Mouse (Mus musculus) hindbrain, embryonic 10.5 days (tissue): Measurements from ENCODE around the gene Gm45783. TPM values are rescaled to one million over a fixed set of nuclear protein-coding genes. Genes with fewer than 3 reads are reported as not detected.
"Not testable (repeated sequence)": the region's sequence is repeated elsewhere in the genome, so short reads cannot be mapped to it uniquely, and the experiment has no call there.

Source experiments
- DNase-seq: peaks from one replicate; pipeline ENCODE4 v3.0.0-alpha.2; 2017; ENCODE audit warnings: low spot score
- H3K27ac ChIP-seq: fragments of 300-500 bp; sonication (generic); 2 replicates; pipeline ENCODE4 v1.5.1; 2016; ENCODE audit warnings: mild to moderate bottlenecking, moderate library complexity
- H3K27me3 ChIP-seq: fragments of 300-500 bp; sonication (generic); 2 replicates; pipeline ENCODE4 v1.6.1; 2016; ENCODE audit warnings: mild to moderate bottlenecking; ENCODE audit not compliant: poor library complexity, insufficient read depth, severe bottlenecking
- H3K36me3 ChIP-seq: fragments of 300-500 bp; sonication (generic); 2 replicates; pipeline ENCODE4 v1.6.1; 2016; ENCODE audit warnings: mild to moderate bottlenecking, moderate library complexity
- H3K4me1 ChIP-seq: fragments of 300-500 bp; sonication (generic); replicated peaks from 2 replicates; pipeline ENCODE4 v1.6.1; 2016; ENCODE audit warnings: mild to moderate bottlenecking
- H3K4me3 ChIP-seq: fragments of 300-500 bp; sonication (generic); 2 replicates; pipeline ENCODE4 v1.5.1; 2016; ENCODE audit warnings: mild to moderate bottlenecking, moderate library complexity
- H3K9me3 ChIP-seq: fragments of 300-500 bp; sonication (generic); 2 replicates; pipeline ENCODE4 v1.6.1; 2016; ENCODE audit warnings: mild to moderate bottlenecking, moderate library complexity
- WGBS: fragments of 180-500 bp; shearing (Covaris S2); methylation state at CpG from one replicate; pipeline ENCODE4 v1.1.7; 2016; 5-methylcytosine and 5-hydroxymethylcytosine counted together
- polyA plus RNA-seq: library from polyadenylated mRNA; unstranded; fragments of >200 nt; fragmentation: Nextera tagmentation; extraction: Ambion mirVana; gene quantifications from 2 replicates; pipeline ENCODE4 v1.2.1, GENCODE M21; 2016

The Gm45783 gene
- polyA plus RNA-seq, result not detected in 2 replicates

- WGBS, result 48% methylated on average over 12 of the region's 12 CpGs
- H3K36me3 ChIP-seq, result not testable (repeated sequence)
These were observed at the start of gene Gm45783 for GRCm38 (mm10) chr7:7374431-7374830. Gm45783 (minus strand) TSS chr7:7374573.

GRCm38 (mm10) chr7:7399603-7400002, 25.2 kb upstream of the Gm45783 start, which contains the start of gene Vmn2r31:
Vmn2r31 (minus strand) TSS chr7:7399703.
- not testable (repeated sequence) for DNase-seq, H3K4me3 ChIP-seq, H3K9me3 ChIP-seq, H3K27ac ChIP-seq, H3K36me3 ChIP-seq, H3K4me1 ChIP-seq, H3K27me3 ChIP-seq

More at GRCm38 (mm10) chr7:7374431-7374830, at the start of gene Gm45783:
- H3K4me1 ChIP-seq, H3K27me3 ChIP-seq, DNase-seq, H3K4me3 ChIP-seq, H3K27ac ChIP-seq, H3K9me3 ChIP-seq: not testable (repeated sequence)

- H3K4me3 ChIP-seq, H3K27ac ChIP-seq, H3K36me3 ChIP-seq, H3K9me3 ChIP-seq, H3K27me3 ChIP-seq, DNase-seq, H3K4me1 ChIP-seq: not testable (repeated sequence)
- WGBS, result 45% methylated on average over 1 of the region's 1 CpGs
These were observed 36.9 kb downstream of the Gm45783 start, which contains the start of gene Vmn2r30 for GRCm38 (mm10) chr7:7337509-7337908. Vmn2r30 (minus strand) TSS chr7:7337609.

GRCm38 (mm10) chr7:7295595-7295994, 78.8 kb downstream of the Gm45783 start:
- H3K36me3 ChIP-seq, result peaks cover 61% of the 10 kb centered on the region
- 86% methylated on average over 16 of the region's 16 CpGs for WGBS

More at GRCm38 (mm10) chr7:7295595-7295994, 78.8 kb downstream of the Gm45783 start:
- no peaks in the 10 kb centered on the region for H3K27me3 ChIP-seq
- peaks cover 9% of the 10 kb centered on the region; the same call in 1 of the 2 replicates for H3K4me1 ChIP-seq
- peak; percentile 24 for DNase-seq
- H3K9me3 ChIP-seq, result peaks cover 17% of the 10 kb centered on the region
- H3K27ac ChIP-seq, result no peak overlapping the region
- H3K4me3 ChIP-seq, result no peak overlapping the region

Other genes with a start within 250 kb of the Gm45783 start
- 4.4 and 6.1 TPM in 2 replicates for gene Zfp773, start 237.8 kb downstream of the Gm45783 start, polyA plus RNA-seq
- 2.8 and 3.3 TPM in 2 replicates for gene Zfp418, start 203.2 kb downstream of the Gm45783 start, polyA plus RNA-seq
- 9.1 and 9.2 TPM in 2 replicates for gene Zfp772, start 164.6 kb downstream of the Gm45783 start, polyA plus RNA-seq
- gene Vmn2r29, start 127.2 kb downstream of the Gm45783 start, polyA plus RNA-seq, result 0.44 TPM in 1 of 2 replicates, not detected in the other
- gene Gm45844, start 96.3 kb downstream of the Gm45783 start, polyA plus RNA-seq, result 0.92 and 2.0 TPM in 2 replicates
- gene Clcn4, start 73.7 kb downstream of the Gm45783 start, polyA plus RNA-seq, result 44.7 and 54.2 TPM in 2 replicates
- not detected in 2 replicates for gene Vmn2r30, start 37.0 kb downstream of the Gm45783 start, polyA plus RNA-seq
- gene Vmn2r31, start 25.1 kb upstream of the Gm45783 start, polyA plus RNA-seq, result not detected in 2 replicates
- not detected in 2 replicates for gene Vmn2r32, start 105.4 kb upstream of the Gm45783 start, polyA plus RNA-seq
- gene Vmn2r33, start 192.2 kb upstream of the Gm45783 start, polyA plus RNA-seq, result not detected in 2 replicates